Mouse (Mus musculus) layer of hippocampus, adult 11-12 months (tissue): Measurements from ENCODE around the gene Olfr902.
"Not testable (repeated sequence)": the region's sequence is repeated elsewhere in the genome, so short reads cannot be mapped to it uniquely, and the experiment has no call there.

ENCODE experiments used
- DNase-seq: peaks from one replicate; pipeline ENCODE4 v3.0.0; 2022; ENCODE audit warnings: low spot score

Olfr902 gene

GRCm38 (mm10) chr9:38447352-38447751 is at the start of gene Olfr902:
TSS of gene Olfr902 (plus strand) at chr9:38447652.
- DNase-seq = no peak

- DNase-seq = no peak
Measured at GRCm38 (mm10) chr9:38401398-38401797, 46.1 kb upstream of the Olfr902 start, which contains the start of gene Olfr147. TSS of gene Olfr147 (plus strand) at chr9:38401698.

- DNase-seq = not testable (repeated sequence)
Measured at GRCm38 (mm10) chr9:38407502-38407901, 40.0 kb upstream of the Olfr902 start.

- not testable (repeated sequence) for DNase-seq
Measured at GRCm38 (mm10) chr9:38413502-38413901, 34.0 kb upstream of the Olfr902 start.

GRCm38 (mm10) chr9:38423801-38424200 is 23.7 kb upstream of the Olfr902 start:
- DNase-seq = no peak

- no peak for DNase-seq
Measured at GRCm38 (mm10) chr9:38427026-38427425, 20.4 kb upstream of the Olfr902 start.

- DNase-seq = no peak
Measured at GRCm38 (mm10) chr9:38429155-38429554, 18.3 kb upstream of the Olfr902 start, which contains the start of gene Olfr901. TSS of gene Olfr901 (plus strand) at chr9:38429455.

- no peak for DNase-seq
Measured at GRCm38 (mm10) chr9:38462844-38463243, 15.4 kb downstream of the Olfr902 start, which contains the start of gene Olfr904. TSS of gene Olfr904 (plus strand) at chr9:38463144.

GRCm38 (mm10) chr9:38470807-38471206 is 23.4 kb downstream of the Olfr902 start, which contains the start of gene Olfr905:
TSS of gene Olfr905 (plus strand) at chr9:38471107.
- no peak for DNase-seq

- no peak for DNase-seq
Measured at GRCm38 (mm10) chr9:38486785-38487184, 39.3 kb downstream of the Olfr902 start, which contains the start of gene Olfr906. TSS of gene Olfr906 (plus strand) at chr9:38487085.

- DNase-seq = no peak
Measured at GRCm38 (mm10) chr9:38495501-38495900, 48.0 kb downstream of the Olfr902 start, which contains the start of gene Olfr907. TSS of gene Olfr907 (plus strand) at chr9:38495801.
